Mouse (Mus musculus) embryonic facial prominence, embryonic 13.5 days (tissue): Measurements from ENCODE around the gene Slc22a12. TPM values are rescaled to one million over a fixed set of nuclear protein-coding genes. Genes with fewer than 3 reads are reported as not detected.

Experiments used
- ATAC-seq: fragments of 200-750 bp; cut with Nextera tagmentation; 2 replicates; pipeline ENCODE4 v1.8.0; 2017; ENCODE audit warnings: low read depth; ENCODE audit not compliant: insufficient number of reproducible peaks, insufficient read depth, low FRiP score, low TSS enrichment
- H3K27ac ChIP-seq: fragments of 300-500 bp; sonication (generic); 2 replicates; pipeline ENCODE4 v1.5.1; 2015; ENCODE audit warnings: moderate library complexity, mild to moderate bottlenecking, inconsistent platforms
- H3K27me3 ChIP-seq: fragments of 300-500 bp; sonication (generic); 2 replicates; pipeline ENCODE4 v1.6.1; 2015; ENCODE audit warnings: mild to moderate bottlenecking, inconsistent platforms
- H3K36me3 ChIP-seq: fragments of 300-500 bp; sonication (generic); 2 replicates; pipeline ENCODE4 v1.6.1; 2015; ENCODE audit warnings: mild to moderate bottlenecking, inconsistent platforms
- H3K4me1 ChIP-seq: fragments of 300-500 bp; sonication (generic); 2 replicates; pipeline ENCODE4 v1.6.1; 2015; ENCODE audit warnings: inconsistent platforms
- H3K4me2 ChIP-seq: fragments of 300-500 bp; sonication (generic); 2 replicates; pipeline ENCODE4 v1.6.1; 2015; ENCODE audit warnings: moderate library complexity, mild to moderate bottlenecking, inconsistent platforms
- H3K4me3 ChIP-seq: fragments of 300-500 bp; sonication (generic); 2 replicates; pipeline ENCODE4 v1.5.1; 2015; ENCODE audit warnings: mild to moderate bottlenecking, inconsistent platforms
- H3K9ac ChIP-seq: fragments of 300-500 bp; sonication (generic); 2 replicates; pipeline ENCODE4 v1.6.1; 2015; ENCODE audit warnings: mild to moderate bottlenecking, inconsistent platforms
- H3K9me3 ChIP-seq: fragments of 300-500 bp; sonication (generic); 2 replicates; pipeline ENCODE4 v1.6.1; 2016; ENCODE audit warnings: inconsistent platforms
- WGBS: fragments of 180-500 bp; shearing (Covaris S2); methylation state at CpG from one replicate; pipeline ENCODE4 v1.1.7; 2015; ENCODE audit warnings: mixed read lengths; 5-methylcytosine and 5-hydroxymethylcytosine counted together
- polyA plus RNA-seq: library from polyadenylated mRNA; unstranded; fragments of >200 nt; fragmentation: Nextera tagmentation; extraction: Ambion mirVana; gene quantifications from 2 replicates; pipeline ENCODE4 v1.2.1, GENCODE M21; 2015

Gene Slc22a12
- polyA plus RNA-seq, 1 experiment from 2014 or later, result not detected

GRCm38 (mm10) chr19:6529265-6529985, 13.4 kb downstream of the Slc22a12 start:
- Histone ChIP-seq H3K36me3 (no peaks in the 10 kb centered on the region), H3K9ac (no peak overlapping the region), H3K27me3 (peaks cover 62% of the 10 kb centered on the region), H3K4me3 (no peak overlapping the region), H3K9me3 (no peaks in the 10 kb centered on the region), H3K4me1 (peaks cover 24% of the 10 kb centered on the region), H3K4me2 (no peak overlapping the region), H3K27ac (no peak overlapping the region)
- ATAC-seq, result no peak
- 58% methylated on average over 14 of the region's 14 CpGs for WGBS

GRCm38 (mm10) chr19:6527839-6528531, 14.8 kb downstream of the Slc22a12 start:
- H3K4me3 ChIP-seq, result no peak overlapping the region
- H3K4me2 ChIP-seq, result no peak overlapping the region
- peaks cover 24% of the 10 kb centered on the region for H3K4me1 ChIP-seq
- no peaks in the 10 kb centered on the region for H3K36me3 ChIP-seq
- H3K9me3 ChIP-seq, result no peaks in the 10 kb centered on the region
- no peak for ATAC-seq
- H3K27ac ChIP-seq, result no peak overlapping the region
- 80% methylated on average over 17 of the region's 17 CpGs for WGBS
- H3K27me3 ChIP-seq, result peaks cover 48% of the 10 kb centered on the region
- no peak overlapping the region for H3K9ac ChIP-seq

GRCm38 (mm10) chr19:6527439-6527838, 15.4 kb downstream of the Slc22a12 start:
- Histone ChIP-seq H3K4me3 (no peak overlapping the region), H3K4me2 (no peak overlapping the region), H3K4me1 (peaks cover 20% of the 10 kb centered on the region), H3K9me3 (no peaks in the 10 kb centered on the region), H3K27ac (no peak overlapping the region), H3K36me3 (no peaks in the 10 kb centered on the region), H3K9ac (no peak overlapping the region), H3K27me3 (peaks cover 42% of the 10 kb centered on the region)
- ATAC-seq, result no peak
- WGBS, result 90% methylated on average over 3 of the region's 3 CpGs

GRCm38 (mm10) chr19:6526010-6526409, 16.8 kb downstream of the Slc22a12 start:
- H3K27me3 ChIP-seq, result peaks cover 28% of the 10 kb centered on the region
- 84% methylated on average over 9 of the region's 9 CpGs for WGBS
- peaks cover 6% of the 10 kb centered on the region for H3K4me1 ChIP-seq
- no peak overlapping the region for H3K4me3 ChIP-seq
- H3K27ac ChIP-seq, result no peak overlapping the region
- H3K9me3 ChIP-seq, result no peaks in the 10 kb centered on the region
- no peak overlapping the region for H3K4me2 ChIP-seq
- ATAC-seq, result no peak
- no peaks in the 10 kb centered on the region for H3K36me3 ChIP-seq
- no peak overlapping the region for H3K9ac ChIP-seq

GRCm38 (mm10) chr19:6525023-6525422, 17.8 kb downstream of the Slc22a12 start:
- H3K4me1 ChIP-seq, result peaks cover 4% of the 10 kb centered on the region; the same call in 1 of the 2 replicates
- H3K9ac ChIP-seq, result no peak overlapping the region
- no peaks in the 10 kb centered on the region for H3K9me3 ChIP-seq
- no peak overlapping the region for H3K4me2 ChIP-seq
- H3K27ac ChIP-seq, result no peak overlapping the region
- H3K4me3 ChIP-seq, result no peak overlapping the region
- no peak for ATAC-seq
- no peaks in the 10 kb centered on the region for H3K36me3 ChIP-seq
- peaks cover 20% of the 10 kb centered on the region for H3K27me3 ChIP-seq
- WGBS, result 68% methylated on average over 4 of the region's 4 CpGs

GRCm38 (mm10) chr19:6522289-6522688, 20.5 kb downstream of the Slc22a12 start:
- Histone ChIP-seq H3K9me3 (no peaks in the 10 kb centered on the region), H3K4me2 (no peak overlapping the region), H3K4me3 (no peak overlapping the region), H3K27me3 (no peaks in the 10 kb centered on the region), H3K4me1 (peaks cover 17% of the 10 kb centered on the region), H3K27ac (no peak overlapping the region), H3K36me3 (no peaks in the 10 kb centered on the region), H3K9ac (no peak overlapping the region)
- WGBS, result 83% methylated on average over 14 of the region's 14 CpGs
- ATAC-seq, result no peak

GRCm38 (mm10) chr19:6521630-6522029, 21.2 kb downstream of the Slc22a12 start:
- no peak overlapping the region for H3K9ac ChIP-seq
- no peaks in the 10 kb centered on the region for H3K9me3 ChIP-seq
- H3K27ac ChIP-seq, result no peak overlapping the region
- no peak overlapping the region for H3K4me2 ChIP-seq
- no peaks in the 10 kb centered on the region for H3K27me3 ChIP-seq
- H3K4me1 ChIP-seq, result peaks cover 17% of the 10 kb centered on the region
- H3K4me3 ChIP-seq, result no peak overlapping the region
- WGBS, result 81% methylated on average over 3 of the region's 3 CpGs
- H3K36me3 ChIP-seq, result no peaks in the 10 kb centered on the region
- ATAC-seq, result no peak

GRCm38 (mm10) chr19:6519483-6519882, 23.3 kb downstream of the Slc22a12 start:
- peaks cover 3% of the 10 kb centered on the region; the same call in 1 of the 2 replicates for H3K27me3 ChIP-seq
- peaks cover 17% of the 10 kb centered on the region for H3K4me1 ChIP-seq
- no peak overlapping the region for H3K4me2 ChIP-seq
- H3K9ac ChIP-seq, result no peak overlapping the region
- 47% methylated on average over 2 of the region's 2 CpGs for WGBS
- H3K9me3 ChIP-seq, result no peaks in the 10 kb centered on the region
- ATAC-seq, result no peak
- no peak overlapping the region for H3K27ac ChIP-seq
- no peaks in the 10 kb centered on the region for H3K36me3 ChIP-seq
- H3K4me3 ChIP-seq, result no peak overlapping the region

GRCm38 (mm10) chr19:6518601-6519000, 24.2 kb downstream of the Slc22a12 start:
- no peaks in the 10 kb centered on the region for H3K36me3 ChIP-seq
- 31% methylated on average over 5 of the region's 5 CpGs for WGBS
- peaks cover 20% of the 10 kb centered on the region for H3K4me1 ChIP-seq
- H3K9me3 ChIP-seq, result no peaks in the 10 kb centered on the region
- no peak for ATAC-seq
- H3K4me2 ChIP-seq, result no peak overlapping the region
- H3K9ac ChIP-seq, result no peak overlapping the region
- peaks cover 12% of the 10 kb centered on the region for H3K27me3 ChIP-seq
- H3K4me3 ChIP-seq, result no peak overlapping the region
- no peak overlapping the region for H3K27ac ChIP-seq

GRCm38 (mm10) chr19:6516153-6516552, 26.7 kb downstream of the Slc22a12 start:
- H3K4me1 ChIP-seq, result peaks cover 24% of the 10 kb centered on the region
- peaks cover 35% of the 10 kb centered on the region for H3K27me3 ChIP-seq
- 67% methylated on average over 8 of the region's 8 CpGs for WGBS
- H3K4me3 ChIP-seq, result no peak overlapping the region
- H3K9me3 ChIP-seq, result no peaks in the 10 kb centered on the region
- no peak overlapping the region for H3K4me2 ChIP-seq
- no peaks in the 10 kb centered on the region for H3K36me3 ChIP-seq
- ATAC-seq, result no peak
- no peak overlapping the region for H3K9ac ChIP-seq
- no peak overlapping the region for H3K27ac ChIP-seq

GRCm38 (mm10) chr19:6515448-6515847, 27.4 kb downstream of the Slc22a12 start:
- peaks cover 24% of the 10 kb centered on the region for H3K4me1 ChIP-seq
- no peak overlapping the region for H3K4me3 ChIP-seq
- H3K9me3 ChIP-seq, result no peaks in the 10 kb centered on the region
- no peaks in the 10 kb centered on the region for H3K36me3 ChIP-seq
- no peak for ATAC-seq
- H3K27ac ChIP-seq, result no peak overlapping the region
- 62% methylated on average over 5 of the region's 5 CpGs for WGBS
- peaks cover 42% of the 10 kb centered on the region for H3K27me3 ChIP-seq
- H3K9ac ChIP-seq, result no peak overlapping the region
- no peak overlapping the region for H3K4me2 ChIP-seq

- Histone ChIP-seq H3K4me1 (peaks cover 24% of the 10 kb centered on the region), H3K9ac (no peak overlapping the region), H3K4me2 (no peak overlapping the region), H3K27ac (no peak overlapping the region), H3K36me3 (no peaks in the 10 kb centered on the region), H3K27me3 (peaks cover 46% of the 10 kb centered on the region), H3K4me3 (no peak overlapping the region), H3K9me3 (no peaks in the 10 kb centered on the region)
- no peak for ATAC-seq
- 69% methylated on average over 6 of the region's 6 CpGs for WGBS
These were observed 27.9 kb downstream of the Slc22a12 start for GRCm38 (mm10) chr19:6514940-6515339.
